Mouse (Mus musculus): ENCODE data around the gene Tmed6.
"Not testable (repeated sequence)": the region's sequence is repeated elsewhere in the genome, so short reads cannot be mapped to it uniquely, and the experiment has no call there.

Tmed6 gene

GRCm38 (mm10) chr8:107065511-107066496 lies at the start of gene Tmed6:
TSS of gene Tmed6 (minus strand) at chr8:107065644.
- peak; percentile 41 to 53 for DNase-seq

GRCm38 (mm10) chr8:107115008-107115320 lies 49.5 kb upstream of the Tmed6 start:
- DNase-seq = no peak

- DNase-seq = peak in 1 of 2 experiments; percentile 34
Observed at GRCm38 (mm10) chr8:107114150-107115007, 48.9 kb upstream of the Tmed6 start.

- DNase-seq = no peak
Observed at GRCm38 (mm10) chr8:107113209-107113608, 47.8 kb upstream of the Tmed6 start.

GRCm38 (mm10) chr8:107111340-107112105 lies 46.1 kb upstream of the Tmed6 start:
- no peak for DNase-seq

- DNase-seq = no peak
Observed at GRCm38 (mm10) chr8:107110629-107111330, 45.3 kb upstream of the Tmed6 start.

GRCm38 (mm10) chr8:107109816-107110435 lies 44.5 kb upstream of the Tmed6 start:
- DNase-seq = no peak

GRCm38 (mm10) chr8:107108978-107109720 lies 43.7 kb upstream of the Tmed6 start:
- no peak for DNase-seq

- not testable (repeated sequence) for DNase-seq
Observed at GRCm38 (mm10) chr8:107108089-107108488, 42.6 kb upstream of the Tmed6 start.

- peak; percentile 69 to 79 for DNase-seq
Observed at GRCm38 (mm10) chr8:107104547-107104946, 39.1 kb upstream of the Tmed6 start.

- DNase-seq = peak in 1 of 2 experiments; percentile 32
Observed at GRCm38 (mm10) chr8:107100635-107101034, 35.2 kb upstream of the Tmed6 start.

GRCm38 (mm10) chr8:107096366-107097036 lies 31.1 kb upstream of the Tmed6 start, which contains the start of gene Terf2:
TSS of gene Terf2 (minus strand) at chr8:107096547.
- DNase-seq = peak; percentile 95 to 96

GRCm38 (mm10) chr8:107095717-107096365 lies 30.4 kb upstream of the Tmed6 start:
- no peak for DNase-seq

GRCm38 (mm10) chr8:107090531-107090930 lies 25.1 kb upstream of the Tmed6 start:
- no peak for DNase-seq

GRCm38 (mm10) chr8:107088526-107089063 lies 23.2 kb upstream of the Tmed6 start:
- no peak for DNase-seq

GRCm38 (mm10) chr8:107086018-107086417 lies 20.6 kb upstream of the Tmed6 start:
- DNase-seq = no peak

- no peak for DNase-seq
Observed at GRCm38 (mm10) chr8:107085358-107085757, 19.9 kb upstream of the Tmed6 start.

GRCm38 (mm10) chr8:107076239-107076888 lies 10.9 kb upstream of the Tmed6 start:
- no peak for DNase-seq

GRCm38 (mm10) chr8:107074128-107074527 lies 8.7 kb upstream of the Tmed6 start:
- DNase-seq = no peak

All from lung, adult 18-20 months (tissue).